9 mouse cellular contexts compared by ENCODE assay signal in genomic region chr1:92371357-92371981, GRCm38 (mm10).
DNase-seq lines count a peak whose midpoint lies in the region; ATAC-seq and TF ChIP-seq lines count a peak whose summit lies in the region.
"Had no signal": no experiment of that assay in that cellular context is flagged by ENCODE, and none has a peak within 500 bp of the region (broad histone marks: within the 10 kb centered on the region; RNA-seq: fewer than 3 reads in every experiment).

No protein-coding gene starts in this region.

- no peaks in the 10 kb centered on the region for H3K27me3 ChIP-seq in heart, embryonic 10.5 days (ENCODE audit: insufficient read depth, poor library complexity, severe bottlenecking)
- H3K27me3 ChIP-seq in embryonic facial prominence, embryonic 13.5 days: no peaks in the 10 kb centered on the region
- H3K27me3 ChIP-seq in midbrain, postnatal 0 days (ENCODE audit: insufficient read depth, low read length): no peaks in the 10 kb centered on the region
- H3K27me3 ChIP-seq: liver, embryonic 13.5 days had no signal

- H3K4me1 ChIP-seq in heart, embryonic 10.5 days: peaks cover 20% of the 10 kb centered on the region
- peaks cover 25% of the 10 kb centered on the region for H3K4me1 ChIP-seq in embryonic facial prominence, embryonic 13.5 days
- peaks cover 19% of the 10 kb centered on the region for H3K4me1 ChIP-seq in midbrain, postnatal 0 days (ENCODE audit: insufficient read depth, low read length)
- H3K4me1 ChIP-seq: liver, embryonic 13.5 days had no signal

- H3K4me3 ChIP-seq in heart, embryonic 10.5 days: no peak overlapping the region
- H3K4me3 ChIP-seq in embryonic facial prominence, embryonic 13.5 days: no peak overlapping the region
- no peak overlapping the region for H3K4me3 ChIP-seq in midbrain, postnatal 0 days (ENCODE audit: low read depth, low read length)
- H3K4me3 ChIP-seq: liver, embryonic 13.5 days had no signal

- WGBS in heart, embryonic 10.5 days: 67% methylated on average over 11 of the region's 11 CpGs
- WGBS in embryonic facial prominence, embryonic 13.5 days: 30% methylated on average over 11 of the region's 11 CpGs
- WGBS in midbrain, postnatal 0 days: 22% methylated on average over 11 of the region's 11 CpGs

- no peak for TF ChIP-seq CTCF in midbrain, postnatal 0 days (IDR thresholded peaks at IDR 0.05)

- H3K36me3 ChIP-seq in heart, embryonic 10.5 days: no peaks in the 10 kb centered on the region
- H3K36me3 ChIP-seq in embryonic facial prominence, embryonic 13.5 days: no peaks in the 10 kb centered on the region
- no peaks in the 10 kb centered on the region for H3K36me3 ChIP-seq in midbrain, postnatal 0 days (ENCODE audit: insufficient read depth, low read length)
- H3K36me3 ChIP-seq: liver, embryonic 13.5 days had no signal

- no peak for DNase-seq in heart, embryonic 10.5 days (ENCODE audit: low spot score)
- DNase-seq in heart, adult 8-10 months (ENCODE audit: low spot score): no peak
- DNase-seq in CD4-positive, CD25-positive, alpha-beta regulatory T cell, adult 2 months (ENCODE audit: low read depth, low spot score): peak; percentile 61
- DNase-seq in layer of hippocampus, adult 8-10 months (ENCODE audit: low spot score in 2 of 2): peak; percentile 22 to 53
- DNase-seq in midbrain, postnatal 0 days (ENCODE audit: low spot score): peak; percentile 87
- DNase-seq in adrenal gland, postnatal 10 days: no peak
- DNase-seq in adrenal gland, postnatal 36 days: no peak
- DNase-seq: liver, embryonic 13.5 days had no signal

- no peak overlapping the region for H3K9ac ChIP-seq in embryonic facial prominence, embryonic 13.5 days
- H3K9ac ChIP-seq in midbrain, postnatal 0 days (replicated peaks; ENCODE audit: low read length, poor library complexity, severe bottlenecking): 0 out of 2 replicates have a peak overlapping the region, but pooled peaks have one; percentile 20
- H3K9ac ChIP-seq: liver, embryonic 13.5 days had no signal

- peak overlapping the region; percentile 37 for H3K4me2 ChIP-seq in embryonic facial prominence, embryonic 13.5 days
- H3K4me2 ChIP-seq in midbrain, postnatal 0 days (ENCODE audit: low read depth, low read length, poor library complexity, severe bottlenecking): peak overlapping the region; percentile 35
- H3K4me2 ChIP-seq: liver, embryonic 13.5 days had no signal

- 0 out of 2 replicates have a peak overlapping the region, but pooled peaks have one; percentile 52 for H3K27ac ChIP-seq in heart, embryonic 10.5 days
- peak overlapping the region; percentile 77 for H3K27ac ChIP-seq in embryonic facial prominence, embryonic 13.5 days
- peak overlapping the region; percentile 78 for H3K27ac ChIP-seq in midbrain, postnatal 0 days (ENCODE audit: low read depth, low read length)
- H3K27ac ChIP-seq: liver, embryonic 13.5 days had no signal

- H3K9me3 ChIP-seq in heart, embryonic 10.5 days: no peaks in the 10 kb centered on the region
- no peaks in the 10 kb centered on the region for H3K9me3 ChIP-seq in embryonic facial prominence, embryonic 13.5 days
- no peaks in the 10 kb centered on the region for H3K9me3 ChIP-seq in midbrain, postnatal 0 days (ENCODE audit: low read length)
- H3K9me3 ChIP-seq: liver, embryonic 13.5 days had no signal

- peak; percentile 79 for ATAC-seq in embryonic facial prominence, embryonic 13.5 days (ENCODE audit: insufficient number of reproducible peaks, insufficient read depth, low FRiP score, low TSS enrichment, low read depth)
- ATAC-seq in midbrain, postnatal 0 days (ENCODE audit: low FRiP score): peak; percentile 67

Comparison
In these comparisons a context has a peak if more than half of its experiments do, and no peak if none do; other contexts are left out.
1. DNase-seq: peak in CD4-positive, CD25-positive, alpha-beta regulatory T cell, adult 2 months (single experiment), layer of hippocampus, adult 8-10 months (2 of 2) and midbrain, postnatal 0 days (single experiment); none in heart, embryonic 10.5 days (single experiment), heart, adult 8-10 months (single experiment), adrenal gland, postnatal 10 days (single experiment) and adrenal gland, postnatal 36 days (0 of 2).
2. Peak in every context shown above with its lines, with median percentiles within 50 percentile points of each other: H3K27ac ChIP-seq.